Mouse (Mus musculus): ENCODE measurements at regions not wholly inside any gene's neighbourhood (a gene's known extent, or its start where the extent isn't known, plus 50 kb on each side); places are given as distances from the start of the nearest gene placed in this dataset.

GRCm38 (mm10) chr10:126520973-126521372 lies 380.2 kb downstream of the Atp23 start:
- 46% methylated on average over 9 of the region's 9 CpGs for WGBS
- Histone ChIP-seq H3K36me3 (no peaks in the 10 kb centered on the region), H3K27ac (replicated peaks) (no peak overlapping the region), H3K4me1 (replicated peaks) (peaks cover 16% of the 10 kb centered on the region), H3K9me3 (no peaks in the 10 kb centered on the region; the same call in 1 of the 2 replicates), H3K4me2 (no peak overlapping the region), H3K9ac (no peak overlapping the region), H3K4me3 (no peak overlapping the region), H3K27me3 (no peaks in the 10 kb centered on the region)
- ATAC-seq (ENCODE audit: low FRiP score, low read depth) = peak; percentile 76

GRCm38 (mm10) chr10:126513185-126513584 lies 388.0 kb downstream of the Atp23 start:
- no peaks in the 10 kb centered on the region; the same call in 1 of the 2 replicates for H3K9me3 ChIP-seq
- H3K4me3 ChIP-seq = no peak overlapping the region
- no peak overlapping the region for H3K4me2 ChIP-seq
- no peaks in the 10 kb centered on the region for H3K4me1 ChIP-seq (replicated peaks)
- no peak for ATAC-seq (ENCODE audit: low FRiP score, low read depth)
- no peak overlapping the region for H3K9ac ChIP-seq
- H3K36me3 ChIP-seq = no peaks in the 10 kb centered on the region
- H3K27me3 ChIP-seq = no peaks in the 10 kb centered on the region
- WGBS = 85% methylated on average over 7 of the region's 7 CpGs
- H3K27ac ChIP-seq (replicated peaks) = no peak overlapping the region

GRCm38 (mm10) chr10:126511511-126511910 lies 389.6 kb downstream of the Atp23 start:
- H3K9ac ChIP-seq = no peak overlapping the region
- WGBS = 96% methylated on average over 10 of the region's 10 CpGs
- H3K27me3 ChIP-seq = no peaks in the 10 kb centered on the region
- no peaks in the 10 kb centered on the region for H3K36me3 ChIP-seq
- no peak overlapping the region for H3K4me2 ChIP-seq
- no peak overlapping the region for H3K4me3 ChIP-seq
- H3K9me3 ChIP-seq = no peaks in the 10 kb centered on the region
- ATAC-seq (ENCODE audit: low FRiP score, low read depth) = no peak
- no peaks in the 10 kb centered on the region for H3K4me1 ChIP-seq (replicated peaks)
- H3K27ac ChIP-seq (replicated peaks) = no peak overlapping the region

GRCm38 (mm10) chr10:126505988-126506387 lies 395.2 kb downstream of the Atp23 start:
- 93% methylated on average over 5 of the region's 5 CpGs for WGBS
- Histone ChIP-seq H3K4me1 (replicated peaks) (no peaks in the 10 kb centered on the region), H3K4me3 (no peak overlapping the region), H3K27ac (replicated peaks) (no peak overlapping the region), H3K9me3 (no peaks in the 10 kb centered on the region), H3K4me2 (no peak overlapping the region), H3K9ac (no peak overlapping the region), H3K36me3 (no peaks in the 10 kb centered on the region), H3K27me3 (no peaks in the 10 kb centered on the region)
- no peak for ATAC-seq (ENCODE audit: low FRiP score, low read depth)

- no peaks in the 10 kb centered on the region for H3K27me3 ChIP-seq
- no peak overlapping the region for H3K4me3 ChIP-seq
- no peak for ATAC-seq (ENCODE audit: low FRiP score, low read depth)
- H3K4me2 ChIP-seq = no peak overlapping the region
- no peaks in the 10 kb centered on the region for H3K4me1 ChIP-seq (replicated peaks)
- H3K27ac ChIP-seq (replicated peaks) = no peak overlapping the region
- WGBS = 56% methylated on average over 5 of the region's 5 CpGs
- H3K9ac ChIP-seq = no peak overlapping the region
- no peaks in the 10 kb centered on the region for H3K36me3 ChIP-seq
- H3K9me3 ChIP-seq = no peaks in the 10 kb centered on the region
Observed at GRCm38 (mm10) chr10:126502013-126502688, 399.0 kb downstream of the Atp23 start.

- Histone ChIP-seq H3K4me3 (no peak overlapping the region), H3K27ac (replicated peaks) (no peak overlapping the region), H3K9ac (no peak overlapping the region), H3K36me3 (no peaks in the 10 kb centered on the region), H3K27me3 (no peaks in the 10 kb centered on the region), H3K4me2 (no peak overlapping the region), H3K4me1 (replicated peaks) (no peaks in the 10 kb centered on the region), H3K9me3 (no peaks in the 10 kb centered on the region)
- 85% methylated on average over 6 of the region's 6 CpGs for WGBS
- no peak for ATAC-seq (ENCODE audit: low FRiP score, low read depth)
Observed at GRCm38 (mm10) chr10:126498726-126499125, 402.4 kb downstream of the Atp23 start.

- Histone ChIP-seq H3K4me3 (no peak overlapping the region), H3K36me3 (no peaks in the 10 kb centered on the region), H3K27ac (replicated peaks) (no peak overlapping the region), H3K4me1 (replicated peaks) (no peaks in the 10 kb centered on the region), H3K9ac (no peak overlapping the region), H3K9me3 (no peaks in the 10 kb centered on the region), H3K4me2 (no peak overlapping the region), H3K27me3 (no peaks in the 10 kb centered on the region)
- no peak for ATAC-seq (ENCODE audit: low FRiP score, low read depth)
- 87% methylated on average over 6 of the region's 6 CpGs for WGBS
Observed at GRCm38 (mm10) chr10:126493734-126494133, 407.4 kb downstream of the Atp23 start.

- H3K9ac ChIP-seq = no peak overlapping the region
- no peak for ATAC-seq (ENCODE audit: low FRiP score, low read depth)
- WGBS = 83% methylated on average over 6 of the region's 6 CpGs
- no peaks in the 10 kb centered on the region for H3K27me3 ChIP-seq
- no peaks in the 10 kb centered on the region for H3K4me1 ChIP-seq (replicated peaks)
- H3K36me3 ChIP-seq = no peaks in the 10 kb centered on the region
- H3K27ac ChIP-seq (replicated peaks) = no peak overlapping the region
- no peaks in the 10 kb centered on the region for H3K9me3 ChIP-seq
- no peak overlapping the region for H3K4me3 ChIP-seq
- no peak overlapping the region for H3K4me2 ChIP-seq
Observed at GRCm38 (mm10) chr10:126492211-126492610, 408.9 kb downstream of the Atp23 start.

GRCm38 (mm10) chr10:126485129-126485528 lies 416.0 kb downstream of the Atp23 start:
- 82% methylated on average over 7 of the region's 7 CpGs for WGBS

GRCm38 (mm10) chr10:126483479-126483878 lies 417.7 kb downstream of the Atp23 start:
- 95% methylated on average over 2 of the region's 2 CpGs for WGBS
- H3K4me3 ChIP-seq = no peak overlapping the region
- no peaks in the 10 kb centered on the region for H3K36me3 ChIP-seq
- no peak overlapping the region for H3K9ac ChIP-seq
- no peaks in the 10 kb centered on the region for H3K27me3 ChIP-seq
- H3K27ac ChIP-seq (replicated peaks) = no peak overlapping the region
- H3K4me1 ChIP-seq (replicated peaks) = no peaks in the 10 kb centered on the region
- no peak overlapping the region for H3K4me2 ChIP-seq
- no peaks in the 10 kb centered on the region for H3K9me3 ChIP-seq
- no peak for ATAC-seq (ENCODE audit: low FRiP score, low read depth)

More at GRCm38 (mm10) chr10:126485129-126485528, 416.0 kb downstream of the Atp23 start:
- Histone ChIP-seq H3K4me3 (no peak overlapping the region), H3K9me3 (no peaks in the 10 kb centered on the region), H3K9ac (no peak overlapping the region), H3K4me1 (replicated peaks) (no peaks in the 10 kb centered on the region), H3K27me3 (no peaks in the 10 kb centered on the region), H3K27ac (replicated peaks) (no peak overlapping the region), H3K36me3 (no peaks in the 10 kb centered on the region), H3K4me2 (no peak overlapping the region)
- ATAC-seq (ENCODE audit: low FRiP score, low read depth) = no peak

GRCm38 (mm10) chr10:126480382-126480781 lies 420.8 kb downstream of the Atp23 start:
- Histone ChIP-seq H3K27me3 (no peaks in the 10 kb centered on the region), H3K4me1 (replicated peaks) (no peaks in the 10 kb centered on the region), H3K27ac (replicated peaks) (no peak overlapping the region), H3K4me3 (no peak overlapping the region), H3K9me3 (no peaks in the 10 kb centered on the region), H3K9ac (no peak overlapping the region), H3K4me2 (no peak overlapping the region), H3K36me3 (no peaks in the 10 kb centered on the region)
- ATAC-seq (ENCODE audit: low FRiP score, low read depth) = no peak

GRCm38 (mm10) chr10:126479743-126480142 lies 421.4 kb downstream of the Atp23 start:
- ATAC-seq (ENCODE audit: low FRiP score, low read depth) = no peak
- no peaks in the 10 kb centered on the region for H3K9me3 ChIP-seq
- 57% methylated on average over 2 of the region's 2 CpGs for WGBS

More at GRCm38 (mm10) chr10:126479743-126480142, 421.4 kb downstream of the Atp23 start:
- no peak overlapping the region for H3K27ac ChIP-seq (replicated peaks)
- H3K27me3 ChIP-seq = no peaks in the 10 kb centered on the region
- H3K4me3 ChIP-seq = no peak overlapping the region
- H3K36me3 ChIP-seq = no peaks in the 10 kb centered on the region
- H3K4me1 ChIP-seq (replicated peaks) = no peaks in the 10 kb centered on the region
- no peak overlapping the region for H3K9ac ChIP-seq
- H3K4me2 ChIP-seq = no peak overlapping the region
